Mouse (Mus musculus): Measurements from ENCODE around the gene Rad21l. TPM values are rescaled to one million over a fixed set of nuclear protein-coding genes. Genes with fewer than 3 reads are reported as not detected.
"Not testable (repeated sequence)": the region's sequence is repeated elsewhere in the genome, so short reads cannot be mapped to it uniquely, and the experiment has no call there.

Gene Rad21l
- polyA plus RNA-seq, 1 experiment from 2014 or later = not detected

- no peak for DNase-seq (ENCODE audit: low read depth, low spot score)
- in situ Hi-C loops (cut with MboI; ENCODE audit: low pct_unique_long_range_greater_than_20kb) = no loop called here
- ChIA-PET POLR2A (no interaction called here), CTCF (no interaction called here)
- peaks cover 22% of the 10 kb centered on the region for H3K27me3 ChIP-seq
- ATAC-seq = no peak
- no peak for TF ChIP-seq CTCF (IDR thresholded peaks at IDR 0.05)
Measured at GRCm38 (mm10) chr2:151628011-151628410, 40.3 kb downstream of the Rad21l start.

DNA sequence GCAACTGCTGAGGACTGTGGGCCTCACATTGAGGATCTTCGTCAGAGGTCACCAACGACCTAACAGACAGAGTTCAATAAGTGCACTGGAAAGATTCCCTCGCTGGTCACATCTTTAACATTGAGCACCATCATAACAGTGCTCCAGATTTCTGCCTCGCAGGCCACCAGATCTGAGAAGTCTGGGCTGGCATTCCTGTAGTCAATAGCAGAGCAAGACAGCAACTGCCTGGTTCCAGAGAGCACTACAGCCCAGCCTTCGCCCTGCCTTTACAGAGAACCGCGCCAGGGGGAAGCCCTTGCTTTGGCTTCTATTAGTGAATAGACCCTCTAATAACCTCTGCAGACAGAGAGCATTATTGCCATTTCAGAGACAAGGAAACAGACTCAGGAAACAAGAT lies 42.0 kb downstream of the Rad21l start:
- H3K27me3 ChIP-seq = peaks cover 22% of the 10 kb centered on the region
- TF ChIP-seq CTCF (IDR thresholded peaks at IDR 0.05) = no peak
- ChIA-PET POLR2A (no interaction called here), CTCF (no interaction called here)
- ATAC-seq (no peak), DNase-seq (ENCODE audit: low read depth, low spot score) (no peak)
- in situ Hi-C loops (cut with MboI; ENCODE audit: low pct_unique_long_range_greater_than_20kb) = no loop called here

- DNase-seq (ENCODE audit: low read depth, low spot score) (no peak), ATAC-seq (no peak)
- no peak for TF ChIP-seq CTCF (IDR thresholded peaks at IDR 0.05)
- peaks cover 14% of the 10 kb centered on the region for H3K27me3 ChIP-seq
- ChIA-PET CTCF (interaction anchor here (1.2 kb wide), 1 partner anchor 9 kb away, joined by 3 read pairs; the partner anchor contains the start of gene Snph), POLR2A (no interaction called here)
- in situ Hi-C loops (cut with MboI; ENCODE audit: low pct_unique_long_range_greater_than_20kb) = no loop called here
Measured at GRCm38 (mm10) chr2:151623776-151624175, 44.6 kb downstream of the Rad21l start.

GRCm38 (mm10) chr2:151616551-151617329 lies 51.6 kb downstream of the Rad21l start:
- no peak for DNase-seq (ENCODE audit: low read depth, low spot score)
- H3K27me3 ChIP-seq = peaks cover 21% of the 10 kb centered on the region
- ChIA-PET CTCF (no interaction called here), POLR2A (no interaction called here)
- ATAC-seq = no peak
- in situ Hi-C loops (cut with MboI; ENCODE audit: low pct_unique_long_range_greater_than_20kb) = no loop called here
- no peak for TF ChIP-seq CTCF (IDR thresholded peaks at IDR 0.05)

GRCm38 (mm10) chr2:151615779-151616178 lies 52.6 kb downstream of the Rad21l start:
- in situ Hi-C loops (cut with MboI; ENCODE audit: low pct_unique_long_range_greater_than_20kb); POLR2A ChIA-PET: not testable (repeated sequence)

DNA sequence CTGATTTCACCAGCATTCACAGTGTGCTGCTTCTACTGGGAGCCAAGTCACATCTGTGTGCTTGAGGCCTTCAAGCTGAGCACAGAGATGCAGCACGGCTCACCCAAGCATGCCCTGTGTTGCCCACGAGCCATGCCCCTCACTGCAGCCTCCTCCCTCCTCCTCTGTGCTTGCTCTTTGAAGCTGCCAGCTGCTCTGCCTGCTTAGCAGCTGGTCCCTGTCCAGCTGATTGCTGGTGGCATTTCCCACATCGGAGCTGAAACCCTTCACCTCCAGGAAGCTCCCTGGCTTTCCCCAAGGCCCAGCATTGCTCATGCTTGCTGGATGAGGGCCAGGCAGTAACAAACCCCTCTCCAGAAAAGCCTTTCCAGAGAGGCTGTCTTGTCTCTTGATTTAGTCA lies 58.4 kb downstream of the Rad21l start:
- in situ Hi-C loops (cut with MboI; ENCODE audit: low pct_unique_long_range_greater_than_20kb) = no loop called here
- TF ChIP-seq CTCF (IDR thresholded peaks at IDR 0.05) = no peak

More at GRCm38 (mm10) chr2:151615779-151616178, 52.6 kb downstream of the Rad21l start:
- peaks cover 18% of the 10 kb centered on the region for H3K27me3 ChIP-seq
- DNase-seq (ENCODE audit: low read depth, low spot score); ATAC-seq: not testable (repeated sequence)
- CTCF ChIA-PET = interaction anchor here (1.7 kb wide), 1 partner anchor 11 kb away, joined by 4 read pairs; no protein-coding TSS in a partner anchor

GRCm38 (mm10) chr2:151608435-151608834 lies 59.9 kb downstream of the Rad21l start:
- no peak for DNase-seq (ENCODE audit: low read depth, low spot score)
- no peak for ATAC-seq
- peaks cover 11% of the 10 kb centered on the region for H3K27me3 ChIP-seq
- POLR2A ChIA-PET = no interaction called here
- TF ChIP-seq CTCF (IDR thresholded peaks at IDR 0.05) = no peak
- in situ Hi-C loops (cut with MboI; ENCODE audit: low pct_unique_long_range_greater_than_20kb) = no loop called here
- CTCF ChIA-PET = interaction anchor here (1.2 kb wide), 1 partner anchor 24 kb away, joined by 3 read pairs; the partner anchor contains the start of gene Snph

More for the DNA sequence above, 58.4 kb downstream of the Rad21l start:
- DNase-seq (ENCODE audit: low read depth, low spot score) (no peak), ATAC-seq (no peak)
- ChIA-PET CTCF (no interaction called here), POLR2A (no interaction called here)
- peaks cover 18% of the 10 kb centered on the region for H3K27me3 ChIP-seq

DNA sequence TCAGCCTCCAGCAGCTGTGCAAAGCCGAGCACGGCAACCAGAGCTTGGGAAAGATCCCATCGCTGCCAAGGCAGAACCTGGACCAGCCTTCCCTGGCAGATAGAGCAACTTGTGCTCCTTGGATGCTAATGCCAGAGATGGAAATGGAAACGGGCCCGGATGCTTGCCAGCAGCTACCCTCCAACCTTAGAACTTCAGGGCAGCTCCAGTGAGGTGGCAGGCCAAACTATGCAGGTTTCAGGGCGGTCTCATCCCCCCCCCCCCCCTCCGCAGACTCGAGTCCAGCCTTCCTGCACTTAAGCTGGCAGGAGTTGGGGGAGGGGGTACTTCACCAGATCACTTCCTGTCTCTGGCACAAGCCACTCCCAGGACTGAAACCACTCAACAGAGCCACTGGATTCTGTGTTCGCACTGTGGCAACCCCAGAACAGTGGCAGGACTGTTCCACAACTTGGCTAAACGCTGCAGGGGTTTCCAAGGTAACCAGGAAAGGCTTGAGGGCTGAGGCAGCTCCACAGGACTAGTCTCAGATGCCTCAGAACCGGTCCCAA lies 62.8 kb downstream of the Rad21l start:
- peaks cover 20% of the 10 kb centered on the region for H3K27me3 ChIP-seq
- in situ Hi-C loops (cut with MboI; ENCODE audit: low pct_unique_long_range_greater_than_20kb) = no loop called here
- ChIA-PET POLR2A (interaction anchor here (0.6 kb wide), 1 partner anchor 1299 kb away, joined by 4 read pairs; no protein-coding TSS in a partner anchor), CTCF (interaction anchor here (1.6 kb wide), 1 partner anchor 10 kb away, joined by 4 read pairs; no protein-coding TSS in a partner anchor)
- ATAC-seq (no peak), DNase-seq (ENCODE audit: low read depth, low spot score) (no peak)
- TF ChIP-seq CTCF (IDR thresholded peaks at IDR 0.05) = no peak

DNA sequence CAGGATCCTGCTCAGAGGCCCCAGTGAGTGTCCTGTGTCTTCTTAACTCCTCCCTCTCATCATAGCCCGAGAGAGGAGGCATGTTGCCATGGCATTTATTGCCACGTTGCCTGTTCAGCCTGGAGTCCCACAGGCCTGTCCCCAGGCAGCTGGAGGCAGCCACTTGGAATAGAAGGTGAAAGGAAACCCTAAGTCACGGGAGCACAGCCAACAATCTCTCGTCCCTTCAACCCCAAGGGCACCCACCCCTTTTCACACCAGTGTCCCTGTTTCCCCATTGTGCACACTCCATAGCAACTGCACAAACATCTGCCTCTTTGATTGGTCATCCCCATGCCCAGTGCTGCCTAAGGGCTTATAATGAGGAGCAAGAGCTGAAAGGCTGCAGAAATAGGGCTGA lies 64.7 kb downstream of the Rad21l start:
- POLR2A ChIA-PET = no interaction called here
- ATAC-seq = no peak
- H3K27me3 ChIP-seq = peaks cover 25% of the 10 kb centered on the region

GRCm38 (mm10) chr2:151602106-151602505 lies 66.2 kb downstream of the Rad21l start:
- CTCF ChIA-PET = no interaction called here
- ATAC-seq (no peak), DNase-seq (ENCODE audit: low read depth, low spot score) (no peak)
- POLR2A ChIA-PET = no interaction called here
- in situ Hi-C loops (cut with MboI; ENCODE audit: low pct_unique_long_range_greater_than_20kb) = no loop called here
- peaks cover 32% of the 10 kb centered on the region for H3K27me3 ChIP-seq
- TF ChIP-seq CTCF (IDR thresholded peaks at IDR 0.05) = no peak

More for the DNA sequence above, 64.7 kb downstream of the Rad21l start:
- TF ChIP-seq CTCF (IDR thresholded peaks at IDR 0.05) = no peak
- DNase-seq (ENCODE audit: low read depth, low spot score) = no peak
- in situ Hi-C loops (cut with MboI; ENCODE audit: low pct_unique_long_range_greater_than_20kb) = no loop called here
- CTCF ChIA-PET = interaction anchor here (1.6 kb wide), 1 partner anchor 12 kb away, joined by 4 read pairs; no protein-coding TSS in a partner anchor

DNA sequence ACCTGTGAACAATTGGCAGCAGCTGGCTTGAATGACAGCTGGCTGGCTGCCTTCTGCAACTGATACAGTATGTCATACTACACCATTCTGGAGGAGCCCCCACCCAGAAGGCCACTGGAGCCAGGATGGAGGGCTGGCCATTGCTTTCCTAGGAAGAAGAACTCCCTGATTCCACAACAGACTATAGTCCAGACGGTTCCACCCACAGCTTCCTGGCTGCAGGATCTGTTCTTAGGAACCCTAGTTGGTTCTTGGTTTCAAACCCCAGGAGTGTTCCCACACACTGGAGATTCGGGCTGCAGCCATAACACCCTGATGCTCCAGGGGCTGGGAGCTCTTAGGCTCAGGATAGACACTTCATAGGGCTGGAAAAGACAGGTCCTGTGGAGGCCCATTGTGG lies 70.3 kb downstream of the Rad21l start:
- ChIA-PET CTCF (no interaction called here), POLR2A (no interaction called here)
- ATAC-seq (no peak), DNase-seq (ENCODE audit: low read depth, low spot score) (no peak)
- TF ChIP-seq CTCF (IDR thresholded peaks at IDR 0.05) = no peak
- H3K27me3 ChIP-seq = peaks cover 58% of the 10 kb centered on the region
- in situ Hi-C loops (cut with MboI; ENCODE audit: low pct_unique_long_range_greater_than_20kb) = no loop called here

Other genes starting within 250 kb of the Rad21l start
- not detected for gene 4921509C19Rik, start 192.4 kb downstream of the Rad21l start, polyA plus RNA-seq (2021)
- 172 TPM for gene Nsfl1c, start 174.4 kb downstream of the Rad21l start, polyA plus RNA-seq (2021)
- 230 TPM for gene Fkbp1a, start 126.0 kb downstream of the Rad21l start, polyA plus RNA-seq (2021)
- 0.17 TPM for gene Sdcbp2, start 95.9 kb downstream of the Rad21l start, polyA plus RNA-seq (2021)
- gene Snph, start 35.9 kb downstream of the Rad21l start, polyA plus RNA-seq (2021) = 0.12 TPM
- gene Tmem74b, start 33.5 kb upstream of the Rad21l start, polyA plus RNA-seq (2021) = 0.18 TPM
- 35.1 TPM for gene Psmf1, start 75.7 kb upstream of the Rad21l start, polyA plus RNA-seq (2021)
- not detected for gene Rspo4, start 174.4 kb upstream of the Rad21l start, polyA plus RNA-seq (2021)
- 44.3 TPM for gene Angpt4, start 242.7 kb upstream of the Rad21l start, polyA plus RNA-seq (2021)